Mouse (Mus musculus) embryonic facial prominence, embryonic 10.5 days (tissue): Measurements from ENCODE around the gene Map4. TPM values are rescaled to one million over a fixed set of nuclear protein-coding genes. Genes with fewer than 3 reads are reported as not detected.

Source experiments
- DNase-seq: peaks from one replicate; pipeline ENCODE4 v3.0.0-alpha.2; 2017; ENCODE audit warnings: low spot score
- H3K27ac ChIP-seq: fragments of 300-500 bp; sonication (generic); replicated peaks from 2 replicates; pipeline ENCODE4 v1.5.1; 2016; ENCODE audit warnings: mild to moderate bottlenecking
- H3K27me3 ChIP-seq: fragments of 300-500 bp; sonication (generic); replicated peaks from 2 replicates; pipeline ENCODE4 v1.6.1; 2016; ENCODE audit warnings: low read depth, mild to moderate bottlenecking; ENCODE audit not compliant: poor library complexity, severe bottlenecking
- H3K36me3 ChIP-seq: fragments of 300-500 bp; sonication (generic); replicated peaks from 2 replicates; pipeline ENCODE4 v1.6.1; 2016; ENCODE audit warnings: mild to moderate bottlenecking, moderate library complexity
- H3K4me1 ChIP-seq: fragments of 300-500 bp; sonication (generic); 2 replicates; pipeline ENCODE4 v1.6.1; 2016
- H3K4me3 ChIP-seq: fragments of 300-500 bp; sonication (generic); 2 replicates; pipeline ENCODE4 v1.5.1; 2016; ENCODE audit warnings: mild to moderate bottlenecking, moderate library complexity
- H3K9me3 ChIP-seq: fragments of 300-500 bp; sonication (generic); 2 replicates; pipeline ENCODE4 v1.6.1; 2016; ENCODE audit warnings: mild to moderate bottlenecking
- WGBS: fragments of 180-500 bp; shearing (Covaris S2); methylation state at CpG from one replicate; pipeline ENCODE4 v1.1.7; 2016; 5-methylcytosine and 5-hydroxymethylcytosine counted together
- polyA plus RNA-seq: library from polyadenylated mRNA; unstranded; fragments of >200 nt; fragmentation: Nextera tagmentation; extraction: Ambion mirVana; gene quantifications from 2 replicates; pipeline ENCODE4 v1.2.1, GENCODE M21; 2016

Gene Map4
- 48.5 and 61.7 TPM in 2 replicates for polyA plus RNA-seq

DNA sequence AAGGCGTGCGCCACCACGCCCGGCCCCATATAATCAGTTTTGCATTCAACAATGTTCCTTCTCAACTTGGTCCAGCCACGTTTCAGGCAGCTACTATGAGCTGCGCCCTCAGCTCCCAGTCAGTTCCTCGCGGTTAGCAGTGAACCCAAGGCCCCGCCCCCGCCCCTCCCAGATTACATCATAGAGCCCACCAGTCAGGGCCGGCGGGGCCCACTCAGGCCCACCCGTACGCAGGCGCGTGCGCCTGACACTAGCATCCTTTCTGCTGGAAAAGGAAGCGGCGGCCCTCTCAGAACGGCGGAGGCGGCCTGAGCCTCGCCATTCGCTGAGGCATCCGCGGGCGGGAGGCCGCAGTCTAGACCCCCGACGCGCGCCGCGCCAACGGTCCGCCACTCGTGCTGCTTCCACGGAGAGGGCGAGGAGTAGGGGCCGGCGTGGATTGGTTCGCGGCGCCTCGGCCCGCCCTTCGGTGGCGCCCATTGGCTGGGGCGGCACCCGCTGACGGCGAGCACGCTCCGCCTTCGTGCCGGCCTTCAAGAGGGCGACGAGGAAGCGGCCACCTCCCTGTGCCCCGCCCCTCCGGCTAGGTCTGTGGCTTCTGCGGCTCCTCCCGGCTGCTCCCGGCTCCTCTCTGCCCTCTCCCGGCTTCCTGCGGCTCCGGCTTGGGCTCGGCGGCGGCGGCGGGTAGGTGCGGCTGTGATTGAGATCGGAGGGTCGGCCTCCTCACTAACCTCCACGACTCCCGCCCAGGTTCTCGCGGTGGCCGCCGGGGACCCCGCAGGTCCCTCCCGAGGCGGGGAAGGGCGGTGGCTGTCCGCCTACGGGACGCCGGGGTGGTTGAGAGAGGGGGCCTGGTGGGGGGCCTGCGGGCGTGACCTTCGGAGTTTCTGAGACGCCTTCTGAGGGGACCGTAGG, at the start of gene Map4:
Gene Map4 (plus strand): TSS at position 204 of the 915 bp plus-strand sequence.
- H3K27ac ChIP-seq, result peak within 1 kb of the TSS; percentile 96
- WGBS, result under 1% methylated on average over 94 of the region's 94 CpGs
- peak; percentile 97 for DNase-seq
- peak within 1 kb of the TSS; percentile 93 for H3K4me3 ChIP-seq
- H3K36me3 ChIP-seq, result no peaks in the 10 kb centered on the region
- peaks cover 15% of the 10 kb centered on the region for H3K4me1 ChIP-seq
- no peaks in the 10 kb centered on the region for H3K9me3 ChIP-seq
- no peaks in the 10 kb centered on the region for H3K27me3 ChIP-seq

DNA sequence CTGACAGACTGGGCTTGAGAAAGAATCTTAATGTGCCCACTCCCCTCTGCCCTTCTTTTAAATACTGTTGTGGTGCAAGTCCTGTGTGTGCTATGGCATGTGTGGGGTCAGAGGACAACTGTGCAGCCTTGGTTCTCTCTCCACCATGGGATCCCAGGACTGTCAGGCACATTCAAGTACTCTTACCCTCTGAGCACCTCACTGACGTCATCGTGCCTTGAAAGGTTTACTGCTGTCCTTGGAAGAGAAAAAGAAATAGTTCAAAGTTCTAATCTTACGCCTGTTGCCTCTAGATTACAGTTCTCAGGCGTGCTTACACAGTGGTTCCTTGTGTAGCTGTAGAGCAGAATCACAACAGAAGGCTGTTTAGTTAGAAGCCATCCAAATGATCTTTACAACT, 45.0 kb upstream of the Map4 start:
- peaks cover 100% of the 10 kb centered on the region for H3K36me3 ChIP-seq

GRCm38 (mm10) chr9:109887321-109887720, 43.9 kb upstream of the Map4 start:
- Histone ChIP-seq H3K4me1 (no peaks in the 10 kb centered on the region), H3K27me3 (no peaks in the 10 kb centered on the region), H3K4me3 (no peak overlapping the region), H3K27ac (no peak overlapping the region), H3K9me3 (no peaks in the 10 kb centered on the region), H3K36me3 (peaks cover 100% of the 10 kb centered on the region)
- 89% methylated on average over 5 of the region's 5 CpGs for WGBS
- no peak for DNase-seq

More for the DNA sequence above, 45.0 kb upstream of the Map4 start:
- 87% methylated on average over 4 of the region's 4 CpGs for WGBS
- Histone ChIP-seq H3K4me1 (no peaks in the 10 kb centered on the region), H3K27ac (no peak overlapping the region), H3K4me3 (no peak overlapping the region), H3K27me3 (no peaks in the 10 kb centered on the region), H3K9me3 (no peaks in the 10 kb centered on the region)
- DNase-seq, result no peak

DNA sequence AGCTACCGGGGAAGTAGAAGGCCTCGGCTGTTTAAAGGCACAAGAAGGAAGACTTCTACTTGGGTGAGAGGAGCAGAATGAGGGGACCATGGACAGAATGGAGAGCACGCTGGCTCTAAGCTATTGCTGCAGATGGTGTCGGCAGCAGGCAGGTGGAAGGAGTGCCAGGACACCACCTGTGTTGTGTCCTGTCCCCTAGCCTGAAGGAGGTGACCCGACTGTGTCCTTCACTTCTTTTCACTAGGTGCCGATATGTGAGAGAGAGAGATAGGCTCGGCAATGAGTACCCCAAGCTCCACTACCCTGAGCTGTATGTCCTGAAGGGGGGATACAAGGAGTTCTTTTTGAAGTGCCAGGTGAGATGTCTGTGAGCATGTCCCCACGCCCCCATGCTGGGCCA, 39.8 kb upstream of the Map4 start:
- Histone ChIP-seq H3K27ac (no peak overlapping the region), H3K4me3 (no peak overlapping the region), H3K4me1 (peaks cover 17% of the 10 kb centered on the region), H3K9me3 (no peaks in the 10 kb centered on the region), H3K27me3 (no peaks in the 10 kb centered on the region), H3K36me3 (peaks cover 98% of the 10 kb centered on the region)
- 91% methylated on average over 8 of the region's 8 CpGs for WGBS
- no peak for DNase-seq

DNA sequence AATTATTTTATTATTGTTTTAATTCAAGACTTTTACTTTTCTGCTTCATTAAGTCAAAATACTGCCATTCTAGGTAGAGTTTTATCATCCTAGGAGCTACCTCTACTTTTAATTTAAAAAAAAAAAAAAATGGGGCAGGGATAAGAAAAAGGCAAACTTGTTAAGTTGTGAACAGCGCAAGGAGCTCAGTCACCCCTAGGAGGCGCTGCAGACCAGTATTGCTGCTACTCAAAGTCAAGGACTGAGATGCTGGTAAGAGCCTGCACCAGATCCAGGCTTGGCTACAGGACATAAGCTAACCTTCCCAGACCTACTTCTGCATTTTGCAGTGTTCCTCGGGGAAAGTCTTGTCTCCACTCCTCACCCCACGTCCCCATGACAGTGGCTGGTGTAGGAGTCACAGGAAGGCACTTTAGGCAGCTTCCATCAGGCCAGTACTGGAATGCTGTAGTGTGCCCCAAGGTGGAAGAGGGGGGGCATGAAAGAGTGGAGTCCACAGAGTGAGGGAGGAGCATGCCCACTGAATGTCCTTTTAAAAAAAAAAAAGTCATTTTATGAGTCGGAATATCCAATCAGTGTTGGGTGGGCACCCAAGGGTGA, 38.5 kb upstream of the Map4 start:
- Histone ChIP-seq H3K27me3 (no peaks in the 10 kb centered on the region), H3K4me1 (peaks cover 17% of the 10 kb centered on the region), H3K27ac (no peak overlapping the region), H3K4me3 (no peak overlapping the region), H3K9me3 (no peaks in the 10 kb centered on the region), H3K36me3 (peaks cover 90% of the 10 kb centered on the region)
- WGBS, result 74% methylated on average over 5 of the region's 5 CpGs
- DNase-seq, result peak; percentile 82

- peaks cover 25% of the 10 kb centered on the region for H3K4me1 ChIP-seq
- DNase-seq, result peak; percentile 86
- H3K27ac ChIP-seq, result peak overlapping the region; percentile 89
- no peaks in the 10 kb centered on the region for H3K9me3 ChIP-seq
- H3K27me3 ChIP-seq, result no peaks in the 10 kb centered on the region
- peaks cover 76% of the 10 kb centered on the region for H3K36me3 ChIP-seq
- H3K4me3 ChIP-seq, result no peak overlapping the region
- WGBS, result 27% methylated on average over 6 of the region's 6 CpGs
These were observed 36.7 kb upstream of the Map4 start for GRCm38 (mm10) chr9:109894413-109895090.

- WGBS, result 90% methylated on average over 6 of the region's 6 CpGs
- no peak for DNase-seq
These were observed 35.7 kb upstream of the Map4 start for GRCm38 (mm10) chr9:109895593-109895992.

GRCm38 (mm10) chr9:109896253-109897150, 34.8 kb upstream of the Map4 start:
- H3K4me3 ChIP-seq, result no peak overlapping the region
- H3K27me3 ChIP-seq, result no peaks in the 10 kb centered on the region
- H3K36me3 ChIP-seq, result peaks cover 56% of the 10 kb centered on the region
- no peak for DNase-seq
- H3K27ac ChIP-seq, result no peak overlapping the region
- 88% methylated on average over 8 of the region's 8 CpGs for WGBS
- H3K9me3 ChIP-seq, result no peaks in the 10 kb centered on the region
- peaks cover 29% of the 10 kb centered on the region for H3K4me1 ChIP-seq

More at GRCm38 (mm10) chr9:109895593-109895992, 35.7 kb upstream of the Map4 start:
- Histone ChIP-seq H3K27me3 (no peaks in the 10 kb centered on the region), H3K4me3 (no peak overlapping the region), H3K36me3 (peaks cover 65% of the 10 kb centered on the region), H3K27ac (no peak overlapping the region), H3K4me1 (peaks cover 29% of the 10 kb centered on the region), H3K9me3 (no peaks in the 10 kb centered on the region)

DNA sequence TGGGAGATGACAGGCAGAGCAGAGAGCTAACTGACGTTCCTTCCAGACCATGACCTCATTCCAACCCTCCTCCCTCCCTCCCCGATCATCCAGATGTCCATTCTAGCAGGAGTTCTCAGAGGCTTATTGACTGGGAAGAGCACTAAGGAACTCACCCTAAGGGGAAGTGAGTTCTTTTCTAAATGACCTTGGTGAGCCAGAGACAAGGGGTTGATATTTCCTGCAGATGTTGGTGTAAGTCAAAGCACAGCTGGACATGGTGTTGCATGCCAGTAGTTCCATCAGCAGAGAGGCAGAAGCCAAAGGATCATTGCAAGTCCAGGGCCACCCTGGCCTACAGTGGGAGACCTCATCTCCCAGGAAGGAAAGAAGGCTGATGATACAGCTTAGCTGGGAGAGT, 33.2 kb upstream of the Map4 start:
- peaks cover 41% of the 10 kb centered on the region for H3K36me3 ChIP-seq
- peaks cover 29% of the 10 kb centered on the region for H3K4me1 ChIP-seq
- H3K4me3 ChIP-seq, result no peak overlapping the region
- H3K9me3 ChIP-seq, result no peaks in the 10 kb centered on the region
- no peak for DNase-seq
- no peaks in the 10 kb centered on the region for H3K27me3 ChIP-seq
- 39% methylated on average over 2 of the region's 2 CpGs for WGBS
- no peak overlapping the region for H3K27ac ChIP-seq

GRCm38 (mm10) chr9:109899361-109899760, 31.9 kb upstream of the Map4 start:
- no peak for DNase-seq
- Histone ChIP-seq H3K36me3 (peaks cover 28% of the 10 kb centered on the region), H3K4me3 (no peak overlapping the region), H3K27me3 (no peaks in the 10 kb centered on the region), H3K4me1 (peaks cover 18% of the 10 kb centered on the region), H3K9me3 (no peaks in the 10 kb centered on the region), H3K27ac (peak overlapping the region; percentile 54)
- WGBS, result 59% methylated on average over 15 of the region's 15 CpGs

- Histone ChIP-seq H3K27me3 (no peaks in the 10 kb centered on the region), H3K9me3 (no peaks in the 10 kb centered on the region), H3K4me3 (no peak overlapping the region), H3K27ac (peak overlapping the region; percentile 54), H3K36me3 (peaks cover 24% of the 10 kb centered on the region), H3K4me1 (peaks cover 14% of the 10 kb centered on the region)
- no peak for DNase-seq
- 68% methylated on average over 8 of the region's 8 CpGs for WGBS
These were observed 31.5 kb upstream of the Map4 start for GRCm38 (mm10) chr9:109899774-109900173.

- DNase-seq, result no peak
- H3K36me3 ChIP-seq, result peaks cover 15% of the 10 kb centered on the region
- 87% methylated on average over 3 of the region's 3 CpGs for WGBS
These were observed 30.7 kb upstream of the Map4 start for GRCm38 (mm10) chr9:109900604-109901003.

More at GRCm38 (mm10) chr9:109900604-109901003, 30.7 kb upstream of the Map4 start:
- no peaks in the 10 kb centered on the region for H3K27me3 ChIP-seq
- H3K9me3 ChIP-seq, result no peaks in the 10 kb centered on the region
- no peak overlapping the region for H3K4me3 ChIP-seq
- H3K4me1 ChIP-seq, result peaks cover 19% of the 10 kb centered on the region
- H3K27ac ChIP-seq, result no peak overlapping the region
